Mouse (Mus musculus) layer of hippocampus, postnatal 25 days (tissue): ENCODE results near the gene Prdm1. TPM values are rescaled to one million over a fixed set of nuclear protein-coding genes. Genes with fewer than 3 reads are reported as not detected.
A peak's percentile ranks its signal among the peaks of the same experiment; 100 is the strongest.

Experiments
- DNase-seq, 2 experiments: peaks; one replicate each; pipeline ENCODE4 v3.0.0; 2022; ENCODE audit warnings: mixed read lengths in 2 of 2, low spot score in 1 of 2; ENCODE audit errors: extremely low spot score in 1 of 2
- total RNA-seq, 2 experiments: library from RNA; stranded (reverse); gene quantifications; 2 replicates each; pipeline ENCODE4 v1.2.3; 2021

Prdm1 gene
- total RNA-seq, 2 experiments from 2014 or later: 0.35 to 0.62 TPM

- peak; percentile 22 to 23 for DNase-seq
Measured at GRCm38 (mm10) chr10:44458534-44459315, 69.6 kb downstream of the Prdm1 start.

GRCm38 (mm10) chr10:44457791-44458533 lies 70.3 kb downstream of the Prdm1 start:
- no peak for DNase-seq

- no peak for DNase-seq
Measured at GRCm38 (mm10) chr10:44456757-44457595, 71.3 kb downstream of the Prdm1 start.

- no peak for DNase-seq
Measured at GRCm38 (mm10) chr10:44454753-44455152, 73.5 kb downstream of the Prdm1 start.

GRCm38 (mm10) chr10:44454111-44454510 lies 74.2 kb downstream of the Prdm1 start:
- no peak for DNase-seq

GRCm38 (mm10) chr10:44450835-44451234 lies 77.5 kb downstream of the Prdm1 start:
- no peak for DNase-seq

GRCm38 (mm10) chr10:44450108-44450507 lies 78.2 kb downstream of the Prdm1 start:
- DNase-seq: no peak

GRCm38 (mm10) chr10:44449666-44450065 lies 78.6 kb downstream of the Prdm1 start:
- no peak for DNase-seq

GRCm38 (mm10) chr10:44448165-44448564 lies 80.1 kb downstream of the Prdm1 start:
- no peak for DNase-seq

- no peak for DNase-seq
Measured at GRCm38 (mm10) chr10:44447406-44448139, 80.7 kb downstream of the Prdm1 start.

GRCm38 (mm10) chr10:44447001-44447400 lies 81.3 kb downstream of the Prdm1 start:
- no peak for DNase-seq

GRCm38 (mm10) chr10:44444415-44444814 lies 83.9 kb downstream of the Prdm1 start:
- no peak for DNase-seq

- no peak for DNase-seq
Measured at GRCm38 (mm10) chr10:44443696-44444095, 84.6 kb downstream of the Prdm1 start.

GRCm38 (mm10) chr10:44439732-44440131 lies 88.6 kb downstream of the Prdm1 start:
- DNase-seq: no peak

- no peak for DNase-seq
Measured at GRCm38 (mm10) chr10:44437614-44438013, 90.7 kb downstream of the Prdm1 start.

GRCm38 (mm10) chr10:44435956-44436355 lies 92.3 kb downstream of the Prdm1 start:
- no peak for DNase-seq

GRCm38 (mm10) chr10:44434702-44435181 lies 93.6 kb downstream of the Prdm1 start:
- DNase-seq: no peak

- DNase-seq: no peak
Measured at GRCm38 (mm10) chr10:44432235-44432634, 96.1 kb downstream of the Prdm1 start.

GRCm38 (mm10) chr10:44431689-44432088 lies 96.6 kb downstream of the Prdm1 start:
- DNase-seq: no peak
